Mouse (Mus musculus): ENCODE measurements at regions not wholly inside any gene's neighbourhood (a gene's known extent, or its start where the extent isn't known, plus 50 kb on each side); places are given as distances from the start of the nearest gene placed in this dataset.

DNA sequence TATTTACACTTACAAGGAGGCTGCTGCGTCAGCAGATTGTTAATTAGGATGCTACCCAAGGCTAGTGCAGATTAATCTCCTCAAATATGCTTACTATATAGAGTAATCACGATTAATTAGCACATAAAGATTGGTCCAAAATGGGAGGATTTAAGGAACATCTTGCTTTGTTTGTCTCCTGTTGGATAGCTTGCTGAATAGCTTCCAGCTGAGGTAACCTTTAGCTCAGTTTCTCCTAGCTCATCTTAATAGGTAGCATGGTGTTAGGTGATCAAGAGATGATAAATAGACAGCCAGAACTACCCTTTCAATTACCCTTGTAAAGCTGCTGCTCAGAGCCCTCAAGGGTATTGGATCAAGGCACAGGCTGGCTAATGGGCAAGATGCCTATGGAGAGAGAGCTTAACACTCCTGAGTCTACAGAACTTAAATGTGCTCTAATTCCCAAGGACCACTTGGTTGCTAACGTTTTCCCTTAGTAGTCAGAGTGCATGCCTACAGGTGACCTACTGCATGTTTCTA is 240.4 kb downstream of the Stim2 start:
- Histone ChIP-seq H3K27me3 (ENCODE audit: control insufficient read depth, insufficient read depth, insufficient read length) (no peaks in the 10 kb centered on the region), H3ac (ENCODE audit: control insufficient read depth, insufficient read length, low read depth) (no peak overlapping the region), H3K79me2 (ENCODE audit: control insufficient read depth, insufficient read depth) (no peaks in the 10 kb centered on the region), H3K79me3 (ENCODE audit: low read depth) (no peaks in the 10 kb centered on the region), H3K4me3 (ENCODE audit: insufficient read depth, poor library complexity, severe bottlenecking) (no peak overlapping the region), H3K36me3 (ENCODE audit: control insufficient read depth, insufficient read depth) (no peaks in the 10 kb centered on the region)
- TF ChIP-seq CEBPB (IDR thresholded peaks at IDR 0.05; ENCODE audit: low read depth), result no peak
- no peak for TF ChIP-seq FOSL1 (IDR thresholded peaks at IDR 0.05; ENCODE audit: insufficient read depth, low read length, poor library complexity, severe bottlenecking)
- no peak for TF ChIP-seq CTCF (IDR thresholded peaks at IDR 0.05; ENCODE audit: control insufficient read depth, insufficient read depth, insufficient read length)
- TF ChIP-seq MAX (IDR thresholded peaks at IDR 0.05), result no peak
- TF ChIP-seq MYOG (IDR thresholded peaks at IDR 0.05; ENCODE audit: control insufficient read depth, extremely low read depth, insufficient read length), result no peak
- TF ChIP-seq USF1 (IDR thresholded peaks at IDR 0.05; ENCODE audit: low read depth), result no peak
- no peak for TF ChIP-seq MYOD1 (IDR thresholded peaks at IDR 0.05; ENCODE audit: control insufficient read depth, insufficient read length, low read depth)

DNA sequence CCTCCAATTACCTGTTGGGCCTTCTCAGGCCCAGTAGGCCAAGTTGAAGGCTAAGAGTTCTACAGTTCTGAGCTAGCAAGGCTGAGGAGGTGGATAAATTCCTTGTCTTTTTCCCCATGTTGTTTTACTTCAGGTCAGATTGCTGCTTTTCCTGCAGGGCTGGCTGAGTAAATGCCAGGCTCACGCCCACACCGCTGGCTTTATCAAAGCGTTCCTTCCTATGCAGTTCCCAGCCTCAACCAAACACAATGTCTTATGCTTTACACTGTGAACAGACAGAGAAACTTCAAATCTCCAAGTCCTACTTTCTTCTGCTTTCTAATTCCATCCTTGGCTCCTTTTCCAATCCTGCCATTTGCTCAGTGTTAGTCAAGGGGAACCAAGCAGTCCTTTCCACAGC is 241.3 kb downstream of the Stim2 start:
- Histone ChIP-seq H3K79me3 (ENCODE audit: low read depth) (no peaks in the 10 kb centered on the region), H3K79me2 (ENCODE audit: control insufficient read depth, insufficient read depth) (no peaks in the 10 kb centered on the region), H3K36me3 (ENCODE audit: control insufficient read depth, insufficient read depth) (no peaks in the 10 kb centered on the region), H3K27me3 (ENCODE audit: control insufficient read depth, insufficient read depth, insufficient read length) (no peaks in the 10 kb centered on the region), H3K4me3 (ENCODE audit: insufficient read depth, poor library complexity, severe bottlenecking) (no peak overlapping the region), H3ac (ENCODE audit: control insufficient read depth, insufficient read length, low read depth) (no peak overlapping the region)
- TF ChIP-seq MYOG (IDR thresholded peaks at IDR 0.05; ENCODE audit: control insufficient read depth, extremely low read depth, insufficient read length) (no peak), MYOD1 (IDR thresholded peaks at IDR 0.05; ENCODE audit: control insufficient read depth, insufficient read length, low read depth) (no peak), CEBPB (IDR thresholded peaks at IDR 0.05; ENCODE audit: low read depth) (no peak), USF1 (IDR thresholded peaks at IDR 0.05; ENCODE audit: low read depth) (no peak), CTCF (IDR thresholded peaks at IDR 0.05; ENCODE audit: control insufficient read depth, insufficient read depth, insufficient read length) (no peak), MAX (IDR thresholded peaks at IDR 0.05) (no peak), FOSL1 (IDR thresholded peaks at IDR 0.05; ENCODE audit: insufficient read depth, low read length, poor library complexity, severe bottlenecking) (no peak)

DNA sequence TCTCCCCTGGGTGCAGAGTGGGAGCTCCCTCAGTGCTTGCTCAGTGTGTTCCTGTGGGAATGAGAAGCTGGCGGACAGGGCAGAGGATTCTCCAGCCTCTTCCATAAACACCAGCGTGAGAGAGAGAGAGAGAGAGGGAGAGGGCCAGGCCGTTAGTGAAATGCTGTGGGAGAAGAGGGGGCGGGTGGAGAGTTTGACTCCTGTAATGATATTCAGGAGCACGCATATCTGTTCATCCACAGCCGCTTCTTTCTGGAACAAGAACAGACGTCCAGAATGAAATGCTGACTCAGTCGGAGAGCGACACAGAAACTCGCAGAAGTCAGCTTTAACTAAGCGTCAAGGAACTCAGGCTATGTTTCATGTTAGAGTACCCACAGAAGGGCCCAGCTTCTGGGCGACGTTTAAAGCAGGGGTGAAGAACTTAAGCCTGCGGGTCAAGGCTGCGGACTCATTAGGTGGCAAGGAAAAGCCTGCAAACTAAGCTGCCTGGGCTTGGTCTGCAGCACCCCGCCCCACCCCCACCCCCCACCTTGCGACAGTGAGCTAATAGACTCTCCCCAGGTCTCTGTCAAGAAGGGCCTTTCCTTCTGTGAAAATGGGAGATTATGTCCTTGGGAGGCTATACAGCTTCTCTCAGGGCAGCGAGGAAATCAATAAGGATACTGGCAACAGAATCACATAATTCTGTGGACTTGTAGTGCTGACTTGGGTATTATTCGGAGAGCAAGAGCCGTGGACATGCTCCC is 243.0 kb downstream of the Stim2 start:
- H3K79me3 ChIP-seq (ENCODE audit: low read depth), result no peaks in the 10 kb centered on the region
- H3K4me3 ChIP-seq (ENCODE audit: insufficient read depth, poor library complexity, severe bottlenecking), result no peak overlapping the region
- no peaks in the 10 kb centered on the region for H3K79me2 ChIP-seq (ENCODE audit: control insufficient read depth, insufficient read depth)
- H3K27me3 ChIP-seq (ENCODE audit: control insufficient read depth, insufficient read depth, insufficient read length), result no peaks in the 10 kb centered on the region
- H3K36me3 ChIP-seq (ENCODE audit: control insufficient read depth, insufficient read depth), result no peaks in the 10 kb centered on the region
- no peak for TF ChIP-seq FOSL1 (IDR thresholded peaks at IDR 0.05; ENCODE audit: insufficient read depth, low read length, poor library complexity, severe bottlenecking)
- TF ChIP-seq MYOD1 (IDR thresholded peaks at IDR 0.05; ENCODE audit: control insufficient read depth, insufficient read length, low read depth), result no peak
- TF ChIP-seq MAX (IDR thresholded peaks at IDR 0.05), result no peak
- no peak for TF ChIP-seq USF1 (IDR thresholded peaks at IDR 0.05; ENCODE audit: low read depth)
- no peak for TF ChIP-seq CTCF (IDR thresholded peaks at IDR 0.05; ENCODE audit: control insufficient read depth, insufficient read depth, insufficient read length)
- TF ChIP-seq MYOG (IDR thresholded peaks at IDR 0.05; ENCODE audit: control insufficient read depth, extremely low read depth, insufficient read length), result no peak
- no peak for TF ChIP-seq CEBPB (IDR thresholded peaks at IDR 0.05; ENCODE audit: low read depth)
- no peak overlapping the region for H3ac ChIP-seq (ENCODE audit: control insufficient read depth, insufficient read length, low read depth)

DNA sequence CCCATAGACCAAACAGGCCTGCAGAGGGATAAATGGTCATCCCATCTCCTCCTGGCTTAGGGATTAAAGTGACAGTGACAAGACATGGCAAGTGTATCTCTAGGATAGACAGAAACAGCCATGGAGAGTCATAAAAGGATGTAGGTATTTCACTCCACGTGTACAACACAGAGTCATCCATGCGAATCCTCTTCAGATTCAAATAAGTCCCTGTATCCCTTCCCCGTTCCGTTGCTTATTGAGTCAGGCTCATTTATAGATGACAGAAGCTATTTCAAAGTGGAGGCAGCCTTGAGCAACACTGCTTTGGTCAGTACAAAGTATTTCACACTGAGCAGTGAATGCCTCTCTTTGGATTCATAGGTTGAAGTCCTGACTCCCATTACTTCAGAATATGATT is 243.8 kb downstream of the Stim2 start:
- Histone ChIP-seq H3ac (ENCODE audit: control insufficient read depth, insufficient read length, low read depth) (no peak overlapping the region), H3K79me3 (ENCODE audit: low read depth) (no peaks in the 10 kb centered on the region), H3K36me3 (ENCODE audit: control insufficient read depth, insufficient read depth) (no peaks in the 10 kb centered on the region)

DNA sequence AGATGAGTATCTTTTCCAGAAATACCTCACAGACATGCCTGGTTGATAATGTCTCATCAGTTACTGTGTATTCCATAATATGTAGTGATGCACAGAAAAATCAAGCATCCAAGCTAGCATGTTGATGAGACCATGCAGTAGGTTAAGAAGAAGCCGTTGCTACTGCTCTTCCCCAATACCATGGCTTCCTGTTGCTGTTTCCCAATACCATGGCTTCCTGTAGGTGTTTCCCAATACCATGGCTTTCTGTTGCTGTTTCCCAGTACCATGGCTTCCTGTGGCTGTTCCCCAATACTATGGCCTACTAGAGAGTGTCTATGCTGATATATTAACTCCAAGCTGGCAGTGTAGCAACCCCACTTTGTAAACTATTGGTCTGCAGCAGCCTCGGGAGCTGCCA is 253.7 kb downstream of the Stim2 start:
- no peak overlapping the region for H3ac ChIP-seq (ENCODE audit: control insufficient read depth, insufficient read length, low read depth)
- no peaks in the 10 kb centered on the region for H3K36me3 ChIP-seq (ENCODE audit: control insufficient read depth, insufficient read depth)
- H3K79me2 ChIP-seq (ENCODE audit: control insufficient read depth, insufficient read depth), result no peaks in the 10 kb centered on the region
- no peaks in the 10 kb centered on the region for H3K27me3 ChIP-seq (ENCODE audit: control insufficient read depth, insufficient read depth, insufficient read length)
- H3K79me3 ChIP-seq (ENCODE audit: low read depth), result no peaks in the 10 kb centered on the region
- H3K4me3 ChIP-seq (ENCODE audit: insufficient read depth, poor library complexity, severe bottlenecking), result no peak overlapping the region
- TF ChIP-seq CEBPB (IDR thresholded peaks at IDR 0.05; ENCODE audit: low read depth) (no peak), USF1 (IDR thresholded peaks at IDR 0.05; ENCODE audit: low read depth) (no peak), MYOG (IDR thresholded peaks at IDR 0.05; ENCODE audit: control insufficient read depth, extremely low read depth, insufficient read length) (no peak), MYOD1 (IDR thresholded peaks at IDR 0.05; ENCODE audit: control insufficient read depth, insufficient read length, low read depth) (no peak), CTCF (IDR thresholded peaks at IDR 0.05; ENCODE audit: control insufficient read depth, insufficient read depth, insufficient read length) (no peak), MAX (IDR thresholded peaks at IDR 0.05) (no peak), FOSL1 (IDR thresholded peaks at IDR 0.05; ENCODE audit: insufficient read depth, low read length, poor library complexity, severe bottlenecking) (no peak)

More for the DNA sequence above, 243.8 kb downstream of the Stim2 start:
- no peaks in the 10 kb centered on the region for H3K79me2 ChIP-seq (ENCODE audit: control insufficient read depth, insufficient read depth)
- H3K27me3 ChIP-seq (ENCODE audit: control insufficient read depth, insufficient read depth, insufficient read length), result no peaks in the 10 kb centered on the region
- no peak overlapping the region for H3K4me3 ChIP-seq (ENCODE audit: insufficient read depth, poor library complexity, severe bottlenecking)
- TF ChIP-seq CTCF (IDR thresholded peaks at IDR 0.05; ENCODE audit: control insufficient read depth, insufficient read depth, insufficient read length), result no peak

DNA sequence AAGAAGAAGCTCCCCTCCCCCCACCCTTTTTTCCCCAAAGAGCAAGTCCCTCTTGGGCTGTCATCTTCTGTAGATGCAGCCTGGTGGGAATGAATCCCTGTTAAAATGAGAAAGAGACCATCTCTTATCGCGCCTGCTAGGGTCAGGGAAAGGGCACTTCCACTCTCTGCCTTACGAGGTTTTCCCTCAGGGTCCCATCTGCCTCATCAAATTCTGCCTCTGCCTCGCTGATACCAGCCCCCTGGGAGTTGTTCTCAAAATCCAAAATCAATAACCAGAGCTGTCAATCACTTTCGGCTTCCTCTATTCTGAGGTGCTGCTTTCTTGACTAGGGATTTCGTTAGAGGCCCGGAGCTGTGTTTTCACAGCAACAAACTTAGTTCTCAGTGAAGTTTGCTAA is 255.7 kb downstream of the Stim2 start:
- Histone ChIP-seq H3K27me3 (ENCODE audit: control insufficient read depth, insufficient read depth, insufficient read length) (no peaks in the 10 kb centered on the region), H3K79me2 (ENCODE audit: control insufficient read depth, insufficient read depth) (no peaks in the 10 kb centered on the region), H3ac (ENCODE audit: control insufficient read depth, insufficient read length, low read depth) (no peak overlapping the region), H3K79me3 (ENCODE audit: low read depth) (no peaks in the 10 kb centered on the region), H3K4me3 (ENCODE audit: insufficient read depth, poor library complexity, severe bottlenecking) (no peak overlapping the region), H3K36me3 (ENCODE audit: control insufficient read depth, insufficient read depth) (no peaks in the 10 kb centered on the region)
- no peak for TF ChIP-seq MAX (IDR thresholded peaks at IDR 0.05)
- no peak for TF ChIP-seq USF1 (IDR thresholded peaks at IDR 0.05; ENCODE audit: low read depth)
- TF ChIP-seq MYOG (IDR thresholded peaks at IDR 0.05; ENCODE audit: control insufficient read depth, extremely low read depth, insufficient read length), result no peak
- TF ChIP-seq MYOD1 (IDR thresholded peaks at IDR 0.05; ENCODE audit: control insufficient read depth, insufficient read length, low read depth), result no peak
- TF ChIP-seq CTCF (IDR thresholded peaks at IDR 0.05; ENCODE audit: control insufficient read depth, insufficient read depth, insufficient read length), result no peak
- no peak for TF ChIP-seq FOSL1 (IDR thresholded peaks at IDR 0.05; ENCODE audit: insufficient read depth, low read length, poor library complexity, severe bottlenecking)
- no peak for TF ChIP-seq CEBPB (IDR thresholded peaks at IDR 0.05; ENCODE audit: low read depth)

Data from C2C12 (cell line).